Mouse (Mus musculus): Measurements from ENCODE around the gene Yjefn3.

Gene Yjefn3

GRCm38 (mm10) chr8:69847167-69848065 is 55.1 kb downstream of the Yjefn3 start:
- no peak for DNase-seq (ENCODE audit: inconsistent age in 2 of 2, low spot score in 1 of 2)

Measured in adrenal gland, adult (tissue).